Mouse (Mus musculus): Measurements from ENCODE around the gene Hint1.
A peak's percentile ranks its signal among the peaks of the same experiment; 100 is the strongest.
"Not testable (repeated sequence)": the region's sequence is repeated elsewhere in the genome, so short reads cannot be mapped to it uniquely, and the experiment has no call there.

Hint1 gene

GRCm38 (mm10) chr11:54866119-54867048, at the start of gene Hint1:
Hint1 (plus strand) TSS chr11:54866383.
- peak; percentile 94 for DNase-seq (ENCODE audit: low spot score)

- no peak for DNase-seq (ENCODE audit: low spot score)
Measured at GRCm38 (mm10) chr11:54817449-54817848, 48.7 kb upstream of the Hint1 start.

DNA sequence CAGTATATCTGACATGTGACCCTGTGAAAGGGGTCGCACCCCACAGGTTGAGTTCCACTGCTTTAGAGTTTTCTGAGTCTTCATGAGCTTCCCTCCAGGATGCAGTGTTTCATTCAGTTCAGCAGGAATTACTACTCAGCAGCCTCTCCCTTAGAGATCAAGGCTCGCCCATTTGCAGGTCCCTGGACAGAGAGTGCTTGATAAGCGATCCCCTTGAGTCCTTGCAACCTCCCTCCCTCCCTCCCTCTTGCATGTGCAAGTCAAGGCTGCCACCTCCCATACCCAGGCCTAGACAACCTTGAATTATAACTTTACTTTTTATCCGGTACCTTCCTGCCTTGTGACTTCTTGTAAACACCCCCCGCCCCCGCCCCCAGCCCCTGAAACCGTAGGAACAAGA, 46.7 kb upstream of the Hint1 start:
- DNase-seq (ENCODE audit: low spot score) = no peak

- no peak for DNase-seq (ENCODE audit: low spot score)
Measured at GRCm38 (mm10) chr11:54823467-54823866, 42.7 kb upstream of the Hint1 start.

DNA sequence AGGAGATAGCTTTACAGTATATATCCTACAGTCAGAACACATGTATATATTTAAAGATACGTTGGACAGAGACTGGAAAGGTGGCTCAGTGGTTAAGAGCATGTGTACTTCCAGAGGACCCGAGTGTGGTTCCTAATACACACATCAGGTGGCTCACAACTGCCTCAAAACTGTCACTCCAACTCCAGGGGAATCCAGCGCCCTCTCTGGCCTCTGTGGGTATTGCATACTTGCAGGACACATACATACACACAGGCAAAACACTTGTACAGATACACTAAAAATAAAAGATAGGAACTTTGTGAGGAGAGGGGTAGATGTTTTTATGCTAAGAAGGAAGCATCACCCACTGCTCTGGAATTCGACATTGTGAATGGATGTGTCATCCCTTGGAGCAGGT, 40.4 kb upstream of the Hint1 start:
- no peak for DNase-seq (ENCODE audit: low spot score)

DNA sequence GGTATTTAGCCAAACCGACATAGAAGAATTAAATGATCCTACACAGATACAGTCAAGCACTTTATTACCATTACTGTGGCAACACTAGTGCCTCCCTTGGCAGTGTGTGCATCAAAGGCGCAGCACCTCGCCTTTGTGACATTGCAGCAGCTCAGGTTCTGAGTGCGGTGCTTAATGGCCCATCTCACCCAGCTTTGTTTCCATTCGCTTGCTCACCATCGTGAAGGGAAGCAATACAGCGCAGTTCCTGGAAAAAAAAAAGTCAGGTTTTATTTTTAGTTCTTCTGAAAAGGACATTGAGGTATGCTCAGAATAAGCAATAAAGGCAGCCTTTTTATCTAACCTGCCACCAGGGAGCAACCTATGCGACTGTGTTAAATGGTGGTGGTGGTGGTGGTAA, 39.4 kb upstream of the Hint1 start:
- DNase-seq (ENCODE audit: low spot score) = no peak

DNA sequence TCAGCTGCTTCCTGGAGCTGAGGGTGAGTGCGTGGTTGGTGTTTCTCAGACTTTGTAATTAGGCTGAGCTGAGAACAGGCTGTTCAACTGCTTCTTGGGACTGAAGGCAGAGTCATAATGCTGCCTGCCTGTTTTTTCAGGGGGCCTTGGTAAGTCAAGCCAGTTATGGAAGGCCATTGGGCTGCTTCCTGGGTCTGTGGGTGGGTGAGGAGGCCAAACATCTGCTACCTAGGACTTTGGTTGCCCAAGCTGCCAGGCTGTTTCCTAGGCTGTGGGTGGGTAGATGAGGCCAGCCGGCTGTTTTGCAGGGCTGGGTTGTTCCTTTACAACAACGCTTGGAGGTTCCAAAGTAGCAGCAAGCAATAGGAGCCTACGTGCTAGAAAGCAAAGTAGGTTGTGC, 32.4 kb upstream of the Hint1 start:
- no peak for DNase-seq (ENCODE audit: low spot score)

- DNase-seq (ENCODE audit: low spot score) = no peak
Measured at GRCm38 (mm10) chr11:54834596-54834995, 31.6 kb upstream of the Hint1 start.

DNA sequence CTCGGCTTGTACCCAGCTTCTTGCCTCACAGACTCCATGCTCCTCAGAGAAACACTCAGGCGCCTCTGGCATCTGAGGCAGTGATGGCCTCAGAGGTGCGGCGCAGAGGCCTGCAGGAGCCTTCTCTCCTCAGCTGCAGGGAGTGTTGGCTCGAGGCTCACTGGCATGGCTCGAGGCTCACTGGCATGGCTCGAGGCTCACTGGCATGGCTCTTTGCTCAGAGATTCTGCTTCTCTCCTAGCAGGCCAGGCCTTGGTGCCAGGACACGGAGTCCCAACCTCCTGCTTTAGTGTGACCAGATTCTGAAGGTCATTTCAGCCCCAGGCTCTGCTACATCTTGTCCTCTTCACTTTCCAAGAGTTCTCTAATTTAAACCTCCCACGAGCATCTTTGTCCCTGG, 30.1 kb upstream of the Hint1 start:
- DNase-seq (ENCODE audit: low spot score) = no peak

DNA sequence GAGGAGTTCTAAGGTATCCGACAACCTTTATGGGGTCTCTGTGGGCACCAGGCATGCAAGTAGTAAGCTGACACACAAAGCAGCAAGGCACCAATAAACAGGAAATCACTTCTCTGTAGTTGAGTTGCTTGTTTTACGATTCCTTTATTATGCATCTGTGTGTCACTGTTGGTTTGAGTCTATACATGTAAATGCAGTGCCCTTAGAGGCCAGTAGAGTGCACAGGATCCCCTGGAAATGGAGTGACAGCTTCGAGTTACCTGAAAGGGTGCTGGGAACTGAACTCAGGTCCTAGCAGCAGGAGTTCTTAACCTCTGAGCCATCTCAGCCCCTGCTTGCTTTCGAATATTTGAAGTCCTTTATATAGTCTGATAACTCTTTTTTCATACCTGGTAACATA, 26.5 kb upstream of the Hint1 start:
- no peak for DNase-seq (ENCODE audit: low spot score)

DNA sequence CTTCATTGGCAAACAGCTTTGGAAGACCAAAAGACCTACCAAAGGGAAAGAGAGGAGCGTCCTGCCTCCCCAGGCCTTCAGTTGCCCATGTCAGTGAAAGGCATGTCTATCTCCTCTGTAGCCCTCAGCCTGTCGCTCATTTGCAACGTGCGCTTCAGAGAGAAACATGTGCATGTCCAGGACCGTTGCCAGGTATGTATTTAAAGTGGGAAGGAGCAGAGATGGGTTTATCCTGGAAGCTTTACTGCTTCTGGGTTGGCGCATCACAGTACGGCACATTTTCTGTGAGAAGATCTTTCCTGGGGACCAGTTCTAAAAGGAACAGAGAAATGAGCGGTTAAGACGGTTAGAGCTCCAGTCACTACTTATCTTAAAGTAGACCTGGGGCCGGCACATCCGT, 25.3 kb upstream of the Hint1 start:
- no peak for DNase-seq (ENCODE audit: low spot score)

DNA sequence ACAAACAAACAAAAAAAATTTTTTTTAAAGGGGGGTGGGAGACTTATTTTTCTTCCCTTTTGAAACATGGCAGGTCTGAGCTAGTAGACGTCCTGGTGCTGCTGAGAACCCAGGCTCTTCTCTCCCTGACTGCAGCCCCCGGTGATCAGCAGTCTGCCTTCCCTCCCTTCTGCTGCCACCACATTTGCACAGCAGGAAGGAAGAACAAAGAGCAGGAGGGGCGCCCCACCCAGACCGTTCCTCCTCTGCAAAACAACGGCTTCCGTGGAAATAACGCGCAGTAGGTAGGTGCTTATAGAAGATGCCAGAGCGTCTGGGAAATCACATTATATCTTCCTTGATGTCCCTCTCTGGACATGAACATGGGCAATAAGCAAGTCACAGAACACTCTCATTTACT, 21.8 kb upstream of the Hint1 start:
- DNase-seq (ENCODE audit: low spot score) = no peak

DNA sequence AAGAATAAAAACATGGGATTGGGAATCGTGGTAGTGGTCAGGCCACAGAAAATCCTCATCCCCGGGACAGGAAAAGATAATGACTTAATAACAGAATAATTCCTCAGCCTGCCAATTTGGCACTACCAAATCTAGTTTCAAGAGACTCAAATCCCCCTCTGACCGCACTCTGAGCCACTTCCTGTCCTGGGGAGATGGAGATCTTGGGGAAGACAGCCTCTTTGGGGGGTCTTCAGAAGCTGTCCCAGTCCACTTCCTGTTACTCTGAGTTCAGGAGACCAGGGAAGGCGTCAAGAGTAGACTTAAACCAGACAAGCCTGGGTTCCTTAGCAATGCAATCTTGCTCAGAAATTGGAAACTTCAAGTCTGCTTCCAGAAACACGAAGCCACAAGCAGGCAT, 21.2 kb upstream of the Hint1 start:
- no peak for DNase-seq (ENCODE audit: low spot score)

- DNase-seq (ENCODE audit: low spot score) = peak; percentile 65
Measured at GRCm38 (mm10) chr11:54845470-54846442, 20.4 kb upstream of the Hint1 start.

- no peak for DNase-seq (ENCODE audit: low spot score)
Measured at GRCm38 (mm10) chr11:54849961-54850758, 16.0 kb upstream of the Hint1 start.

DNA sequence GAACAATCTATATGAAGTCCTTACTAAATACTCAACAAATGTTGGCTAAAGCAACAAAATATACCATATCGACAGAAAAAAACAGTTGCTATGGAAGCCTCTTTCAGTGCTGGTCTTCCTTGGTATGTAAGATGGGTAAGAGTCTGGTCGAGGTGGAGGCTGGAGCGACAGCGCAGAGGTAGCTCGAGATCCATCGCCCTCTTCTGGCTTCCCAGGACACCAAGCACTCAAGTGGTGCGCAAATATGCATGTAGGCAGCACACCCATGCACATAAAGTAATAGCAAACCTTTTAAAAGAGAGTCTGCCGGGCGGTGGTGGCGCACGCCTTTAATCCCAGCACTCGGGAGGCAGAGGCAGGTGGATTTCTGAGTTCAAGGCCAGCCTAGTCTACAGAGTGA, 14.5 kb upstream of the Hint1 start:
- DNase-seq (ENCODE audit: low spot score) = no peak

DNA sequence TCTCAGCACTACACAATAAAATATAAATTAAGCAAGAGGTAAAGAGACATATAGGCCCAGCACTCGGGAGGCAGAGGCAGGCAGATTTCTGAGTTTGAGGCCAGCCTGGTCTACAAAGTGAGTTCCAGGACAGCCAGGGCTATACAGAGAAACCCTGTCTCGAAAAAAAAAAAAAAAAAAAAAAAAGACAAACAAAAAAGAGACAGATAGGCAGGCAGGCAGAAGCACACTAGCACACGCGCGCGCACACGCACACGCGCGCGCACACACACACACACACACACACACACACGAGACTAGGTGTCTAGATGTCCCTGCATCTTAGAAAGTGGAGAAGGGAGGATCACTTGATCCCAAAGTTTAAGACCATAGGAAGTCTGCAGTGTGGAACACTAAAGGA, 7.3 kb upstream of the Hint1 start:
- not testable (repeated sequence) for DNase-seq (ENCODE audit: low spot score)

- DNase-seq (ENCODE audit: low spot score) = peak; percentile 73
Measured at GRCm38 (mm10) chr11:54859322-54860165, 6.6 kb upstream of the Hint1 start.

GRCm38 (mm10) chr11:54860256-54861038, 5.7 kb upstream of the Hint1 start, which contains the start of gene Lyrm7:
Lyrm7 (minus strand) TSS chr11:54860916.
- DNase-seq (ENCODE audit: low spot score) = peak; percentile 98

All from embryo, embryonic 10.5 days (tissue).